Mouse (Mus musculus) myocyte (in vitro differentiated cells): ENCODE data around the gene Mical1. TPM values are rescaled to one million over a fixed set of nuclear protein-coding genes. Genes with fewer than 3 reads are reported as not detected.

Source experiments
- H3K27me3 ChIP-seq: one replicate; pipeline ENCODE4 v1.6.1; 2011; ENCODE audit not compliant: control insufficient read depth, insufficient read depth, insufficient read length
- H3K36me3 ChIP-seq: one replicate; pipeline ENCODE4 v1.6.1; 2011; ENCODE audit not compliant: control insufficient read depth, insufficient read depth
- H3K4me2 ChIP-seq: one replicate; pipeline ENCODE4 v1.6.1; 2011; ENCODE audit warnings: low read depth, control low read depth
- H3K4me3 ChIP-seq: one replicate; pipeline ENCODE4 v1.5.1; 2011; ENCODE audit warnings: mild to moderate bottlenecking, control low read depth, moderate library complexity
- H3K79me2 ChIP-seq: one replicate; pipeline ENCODE4 v1.6.1; 2011; ENCODE audit not compliant: control insufficient read depth, insufficient read depth
- H3ac ChIP-seq: one replicate; pipeline ENCODE4 v1.6.1; 2011; ENCODE audit not compliant: control insufficient read depth, insufficient read length
- CEBPB ChIP-seq: IDR thresholded peaks from 2 replicates; pipeline ENCODE4 v1.6.1; 2011; ENCODE audit warnings: mild to moderate bottlenecking, moderate library complexity; ENCODE audit not compliant: poor library complexity, insufficient read depth, severe bottlenecking
- E2F4 ChIP-seq: IDR thresholded peaks from one replicate; pipeline ENCODE4 v1.6.1; 2011; ENCODE audit warnings: mild to moderate bottlenecking, control low read depth, moderate library complexity; ENCODE audit not compliant: insufficient read depth
- MAX ChIP-seq: IDR thresholded peaks from one replicate; pipeline ENCODE4 v1.6.1; 2011; ENCODE audit warnings: low read depth, mild to moderate bottlenecking, control low read depth
- MYOD1 ChIP-seq, 3 experiments: IDR thresholded peaks; one replicate each; pipeline ENCODE4 v1.6.1; 2011; ENCODE audit warnings: control low read depth in 2 of 3, low read depth in 2 of 3, mild to moderate bottlenecking in 2 of 3, moderate library complexity in 1 of 3; ENCODE audit not compliant: insufficient read length in 2 of 3, control insufficient read depth in 1 of 3
- MYOG ChIP-seq, 3 experiments: IDR thresholded peaks; one replicate each; pipeline ENCODE4 v1.6.1; 2011; ENCODE audit warnings: control low read depth in 2 of 3, low read depth in 2 of 3, mild to moderate bottlenecking in 2 of 3; ENCODE audit not compliant: insufficient read length in 2 of 3, control insufficient read depth in 1 of 3, insufficient read depth in 1 of 3
- POLR2A ChIP-seq: IDR thresholded peaks from one replicate; pipeline ENCODE4 v1.6.1; 2011; ENCODE audit warnings: low read depth, mild to moderate bottlenecking, control low read depth, moderate library complexity; ENCODE audit not compliant: insufficient read length
- POLR2AphosphoS2 ChIP-seq: IDR thresholded peaks from one replicate; pipeline ENCODE4 v1.6.1; 2011; ENCODE audit warnings: low read depth, control low read depth; ENCODE audit not compliant: insufficient read length
- REST ChIP-seq: IDR thresholded peaks from one replicate; pipeline ENCODE4 v1.6.1; 2011; ENCODE audit warnings: mild to moderate bottlenecking, control low read depth, moderate library complexity; ENCODE audit not compliant: insufficient read depth, insufficient read length
- SRF ChIP-seq: IDR thresholded peaks from one replicate; pipeline ENCODE4 v1.6.1; 2011; ENCODE audit warnings: low read depth; ENCODE audit not compliant: control insufficient read depth, insufficient read length
- TCF12 ChIP-seq: IDR thresholded peaks from one replicate; pipeline ENCODE4 v1.6.1; 2011; ENCODE audit warnings: mild to moderate bottlenecking, control low read depth; ENCODE audit not compliant: poor library complexity, insufficient read depth, severe bottlenecking
- TCF3 ChIP-seq: IDR thresholded peaks from one replicate; pipeline ENCODE4 v1.6.1; 2011; ENCODE audit warnings: low read depth, control low read depth; ENCODE audit not compliant: insufficient read length
- USF1 ChIP-seq: IDR thresholded peaks from one replicate; pipeline ENCODE4 v1.6.1; 2011; ENCODE audit warnings: low read depth, mild to moderate bottlenecking, control low read depth, moderate library complexity
- polyA plus RNA-seq: library from polyadenylated mRNA; unstranded; fragments of >200 nt; fragmentation: generic; extraction: Trizol; gene quantifications from one replicate; pipeline ENCODE4 v1.2.1, GENCODE M21; 2012; ENCODE audit warnings: missing spikeins

Gene Mical1
- polyA plus RNA-seq = 77.0 TPM

DNA sequence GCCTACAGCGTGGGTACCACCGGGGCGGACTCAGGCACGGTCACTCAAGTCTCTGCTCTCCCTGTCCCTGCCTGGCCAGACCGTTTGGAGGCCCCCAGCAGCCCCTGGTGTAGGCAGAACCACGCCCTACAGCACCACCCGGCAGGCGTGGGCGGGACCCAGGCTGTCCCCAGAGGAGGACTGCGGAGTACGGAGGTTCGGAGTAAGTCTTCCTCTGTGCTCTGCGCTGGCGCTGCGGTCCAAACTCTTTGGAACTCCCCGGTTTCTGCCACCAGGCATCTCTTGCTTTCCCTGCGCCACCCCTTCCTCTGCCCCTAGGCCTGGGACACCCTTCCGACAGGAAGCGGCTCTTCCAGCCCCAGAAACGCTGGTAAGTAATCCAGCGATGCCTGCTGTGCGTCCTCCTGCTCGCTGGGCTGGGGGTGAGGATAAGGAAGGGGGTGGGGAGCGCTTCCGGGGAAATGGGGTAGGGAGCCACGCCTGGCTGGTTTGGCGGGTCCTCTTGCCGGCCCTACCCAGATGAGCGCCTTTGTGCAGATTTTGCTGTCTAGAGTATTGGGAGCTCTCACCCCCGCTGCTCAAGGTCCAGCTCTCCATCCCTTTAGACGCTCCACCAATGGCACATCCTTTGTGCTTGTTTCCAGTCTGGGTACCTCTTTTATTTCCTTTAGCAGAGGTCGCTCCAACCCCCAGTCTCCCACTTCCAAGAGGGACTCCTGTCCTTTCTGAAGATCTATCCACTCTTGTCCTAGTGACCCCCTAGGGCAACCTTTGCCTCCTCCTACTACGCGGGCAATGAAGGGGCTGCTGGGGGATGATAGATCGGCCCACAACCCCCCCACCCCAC lies at the start of gene Mical1:
Gene Mical1, plus strand, starts transcription at position 144 of the 847 bp plus-strand sequence.
- no peaks in the 10 kb centered on the region for H3K79me2 ChIP-seq
- TF ChIP-seq TCF12 (no peak), POLR2AphosphoS2 (peak; percentile 89), POLR2A (peak; percentile 75), MYOD1 (IDR thresholded peaks at IDR 0.05; ENCODE audit: control insufficient read depth in 1 of 3, insufficient read length in 2 of 3, low read depth in 2 of 3) (peak in 1 of 3 experiments; percentile 24)

DNA sequence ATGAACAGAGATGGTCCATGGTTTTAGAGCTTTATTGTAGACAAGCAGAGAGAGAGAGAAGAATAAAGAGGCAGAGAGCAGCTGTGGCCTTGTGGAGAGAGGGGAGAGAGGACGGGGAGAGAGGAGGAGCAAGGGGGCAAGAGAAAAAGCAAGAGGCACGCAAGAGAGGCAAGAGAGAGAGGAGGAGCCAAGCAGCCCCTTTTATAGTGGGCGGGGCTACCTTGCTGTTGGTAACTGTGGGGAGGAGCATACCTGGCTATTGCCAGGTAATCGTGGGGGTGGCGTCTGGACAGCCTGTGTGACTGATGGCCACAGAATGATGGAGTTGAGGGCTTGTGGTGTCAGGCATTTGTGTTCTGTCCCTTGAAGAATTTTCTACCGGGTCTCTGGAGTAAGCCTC lies 49.7 kb upstream of the Mical1 start:
- Histone ChIP-seq H3K79me2 (no peaks in the 10 kb centered on the region), H3K4me2 (no peak overlapping the region), H3K4me3 (no peak overlapping the region), H3K27me3 (peaks cover 17% of the 10 kb centered on the region), H3ac (no peak overlapping the region), H3K36me3 (no peaks in the 10 kb centered on the region)
- TF ChIP-seq POLR2A = no peak

More for the DNA sequence above, at the start of gene Mical1:
- H3K4me3 ChIP-seq = peak within 1 kb of the TSS; percentile 93
- no peaks in the 10 kb centered on the region for H3K27me3 ChIP-seq
- peak within 1 kb of the TSS; percentile 47 for H3ac ChIP-seq
- peak within 1 kb of the TSS; percentile 89 for H3K4me2 ChIP-seq
- peaks cover 8% of the 10 kb centered on the region for H3K36me3 ChIP-seq

DNA sequence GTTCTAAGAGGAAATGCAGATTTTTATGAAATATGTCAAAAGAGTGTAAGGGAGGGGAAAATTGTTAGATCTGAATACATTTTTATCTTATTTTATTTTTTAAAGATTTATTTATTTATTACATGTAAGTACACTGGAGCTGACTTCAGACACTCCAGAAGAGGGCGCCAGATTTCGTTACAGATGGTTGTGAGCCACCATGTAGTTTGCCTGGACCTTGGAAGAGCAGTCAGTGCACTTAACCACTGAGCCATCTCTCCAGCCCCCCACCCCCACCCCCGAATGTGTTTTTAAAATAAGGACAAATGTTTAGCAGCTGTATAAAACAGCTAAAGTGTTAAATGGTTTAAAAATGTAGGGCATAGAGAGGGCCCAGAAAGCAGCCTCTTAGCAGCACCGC lies 41.5 kb upstream of the Mical1 start:
- no peak for TF ChIP-seq CEBPB
- TF ChIP-seq POLR2AphosphoS2 = no peak
- no peak for TF ChIP-seq USF1
- no peak for TF ChIP-seq TCF12
- TF ChIP-seq REST = no peak
- no peak for TF ChIP-seq POLR2A
- no peak for TF ChIP-seq MAX
- no peak for TF ChIP-seq MYOD1 (IDR thresholded peaks at IDR 0.05; ENCODE audit: control insufficient read depth in 1 of 3, insufficient read length in 2 of 3, low read depth in 2 of 3)
- TF ChIP-seq SRF = no peak
- TF ChIP-seq E2F4 = no peak
- TF ChIP-seq MYOG (IDR thresholded peaks at IDR 0.05; ENCODE audit: control insufficient read depth in 1 of 3, insufficient read depth in 1 of 3, insufficient read length in 2 of 3, low read depth in 2 of 3) = no peak
- TF ChIP-seq TCF3 = no peak
- no peaks in the 10 kb centered on the region for H3K79me2 ChIP-seq
- H3K4me2 ChIP-seq = no peak overlapping the region

GRCm38 (mm10) chr10:41435141-41435540 lies 41.0 kb upstream of the Mical1 start:
- Histone ChIP-seq H3K79me2 (no peaks in the 10 kb centered on the region), H3K4me2 (no peak overlapping the region), H3K27me3 (peaks cover 4% of the 10 kb centered on the region), H3ac (no peak overlapping the region), H3K36me3 (no peaks in the 10 kb centered on the region), H3K4me3 (no peak overlapping the region)
- TF ChIP-seq TCF3 (no peak), POLR2AphosphoS2 (no peak), USF1 (no peak), E2F4 (no peak), MYOG (IDR thresholded peaks at IDR 0.05; ENCODE audit: control insufficient read depth in 1 of 3, insufficient read depth in 1 of 3, insufficient read length in 2 of 3, low read depth in 2 of 3) (no peak), POLR2A (no peak), SRF (no peak), CEBPB (no peak), REST (no peak)

More for the DNA sequence above, 41.5 kb upstream of the Mical1 start:
- H3K27me3 ChIP-seq = peaks cover 4% of the 10 kb centered on the region
- H3K36me3 ChIP-seq = no peaks in the 10 kb centered on the region
- no peak overlapping the region for H3ac ChIP-seq
- H3K4me3 ChIP-seq = no peak overlapping the region

DNA sequence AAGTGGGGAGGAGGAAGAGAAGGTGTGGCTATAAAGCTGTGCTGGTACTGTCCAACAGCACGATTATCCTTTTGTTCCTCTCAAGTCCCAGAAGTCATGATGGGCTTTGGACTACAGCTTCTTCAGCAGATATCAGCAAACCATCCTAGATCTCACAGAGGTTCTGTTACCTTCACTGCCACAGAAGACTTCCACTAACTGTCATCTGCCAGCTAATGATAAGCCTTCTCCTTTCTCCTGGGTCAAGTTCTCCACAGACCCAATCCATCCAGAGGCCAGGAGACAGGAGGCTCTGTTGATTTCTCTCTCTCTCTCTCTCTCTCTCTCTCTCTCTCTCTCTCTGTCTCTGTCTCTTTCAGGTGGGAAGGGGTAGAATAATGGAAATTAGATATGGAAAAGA lies 27.9 kb upstream of the Mical1 start:
- Histone ChIP-seq H3K4me3 (no peak overlapping the region), H3K36me3 (no peaks in the 10 kb centered on the region), H3K79me2 (peaks cover 23% of the 10 kb centered on the region), H3K4me2 (no peak overlapping the region), H3K27me3 (peaks cover 12% of the 10 kb centered on the region), H3ac (no peak overlapping the region)
- TF ChIP-seq E2F4 (no peak), TCF12 (no peak), CEBPB (no peak)
